Mouse (Mus musculus): ENCODE measurements at regions not wholly inside any gene's neighbourhood (a gene's known extent, or its start where the extent isn't known, plus 50 kb on each side); places are given as distances from the start of the nearest gene placed in this dataset.

- TF ChIP-seq GATA1 (IDR thresholded peaks at IDR 0.05; ENCODE audit: borderline replicate concordance, low read length) (no peak), FLI1 (IDR thresholded peaks at IDR 0.05; ENCODE audit: low read length) (no peak)
Observed at GRCm38 (mm10) chr6:140843292-140843991, 114.4 kb downstream of the Gm11077 start.
